In the genomic region with DNA sequence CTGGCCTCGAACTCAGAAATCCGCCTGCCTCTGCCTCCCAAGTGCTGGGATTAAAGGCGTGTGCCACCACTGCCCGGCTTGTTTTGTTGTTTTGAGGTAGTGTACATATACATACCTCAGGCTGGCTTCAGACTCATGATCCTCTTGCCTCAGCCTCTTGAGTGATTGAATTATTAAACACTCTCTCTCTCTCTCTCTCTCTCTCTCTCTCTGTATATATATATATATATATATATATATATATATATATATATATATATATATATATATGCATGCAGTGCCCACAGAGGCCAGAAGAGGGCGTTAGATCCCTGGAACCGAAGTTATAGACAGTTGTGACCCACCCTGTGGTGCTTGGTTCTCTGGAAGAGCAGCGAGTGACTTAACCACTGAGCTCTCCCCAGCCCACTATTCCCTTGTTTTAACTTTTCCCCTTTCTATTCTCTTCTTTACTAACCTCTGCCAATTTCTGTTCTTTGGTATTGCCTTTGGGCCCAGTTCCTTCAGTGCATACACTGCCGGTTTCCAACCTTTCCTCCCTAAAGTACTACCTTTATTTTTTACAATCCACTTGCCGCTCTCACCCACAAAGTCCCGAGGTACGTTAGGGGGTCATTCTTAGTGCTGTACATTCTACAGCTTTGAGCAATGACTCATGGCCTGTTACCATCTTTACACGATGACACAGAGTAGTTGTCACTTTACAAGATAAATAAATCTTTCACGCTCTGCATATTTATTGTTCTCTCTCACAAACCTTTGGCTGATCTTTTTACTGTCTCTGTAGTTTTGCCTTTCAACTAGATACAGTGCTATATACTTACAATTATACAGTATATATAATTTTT, we compare ENCODE assay signal across 13 mouse cellular contexts. TPM values are rescaled to one million over a fixed set of nuclear protein-coding genes. Genes with fewer than 3 reads are reported as not detected.
A peak's percentile ranks its signal among the peaks of the same experiment; 100 is the strongest.
DNase-seq lines count a peak whose midpoint lies in the region; ATAC-seq and TF ChIP-seq lines count a peak whose summit lies in the region.
"Had no signal": no experiment of that assay in that cellular context is flagged by ENCODE, and none has a peak within 500 bp of the region (broad histone marks: within the 10 kb centered on the region; RNA-seq: fewer than 3 reads in every experiment).

No protein-coding gene starts in this region.

- H3K4me2 ChIP-seq in hindbrain, postnatal 0 days (ENCODE audit: low read depth, low read length): no peak overlapping the region
- H3K4me2 ChIP-seq in hindbrain, embryonic 12.5 days (replicated peaks): no peak overlapping the region
- no peak overlapping the region for H3K4me2 ChIP-seq in lung, postnatal 0 days (replicated peaks; ENCODE audit: low read depth, low read length)

- H3K27ac ChIP-seq in hindbrain, postnatal 0 days: no peak overlapping the region
- H3K27ac ChIP-seq in hindbrain, embryonic 12.5 days: no peak overlapping the region
- H3K27ac ChIP-seq in lung, postnatal 0 days (ENCODE audit: low read length): no peak overlapping the region
- H3K27ac ChIP-seq: midbrain, embryonic 10.5 days had no signal

- no peaks in the 10 kb centered on the region for H3K9me3 ChIP-seq in hindbrain, postnatal 0 days (ENCODE audit: low read length)
- H3K9me3 ChIP-seq in hindbrain, embryonic 12.5 days (replicated peaks): no peaks in the 10 kb centered on the region
- no peaks in the 10 kb centered on the region for H3K9me3 ChIP-seq in lung, postnatal 0 days (ENCODE audit: low read length)
- H3K9me3 ChIP-seq: midbrain, embryonic 10.5 days had no signal

- H3K9ac ChIP-seq in hindbrain, postnatal 0 days (replicated peaks; ENCODE audit: low read length): no peak overlapping the region
- H3K9ac ChIP-seq in hindbrain, embryonic 12.5 days: no peak overlapping the region
- H3K9ac ChIP-seq in lung, postnatal 0 days (replicated peaks; ENCODE audit: low read depth): no peak overlapping the region

- H3K4me1 ChIP-seq in hindbrain, postnatal 0 days (ENCODE audit: insufficient read depth, low read length): no peaks in the 10 kb centered on the region
- H3K4me1 ChIP-seq in hindbrain, embryonic 12.5 days: peaks cover 13% of the 10 kb centered on the region
- peaks cover 3% of the 10 kb centered on the region; the same call in 1 of the 2 replicates for H3K4me1 ChIP-seq in lung, postnatal 0 days (ENCODE audit: insufficient read depth, low read depth, low read length)

- WGBS in hindbrain, postnatal 0 days: 77% methylated on average over 13 of the region's 13 CpGs
- WGBS in hindbrain, embryonic 12.5 days: 77% methylated on average over 13 of the region's 13 CpGs
- 66% methylated on average over 13 of the region's 13 CpGs for WGBS in lung, postnatal 0 days

- H3K4me3 ChIP-seq in hindbrain, postnatal 0 days (ENCODE audit: low read length): no peak overlapping the region
- no peak overlapping the region for H3K4me3 ChIP-seq in hindbrain, embryonic 12.5 days
- H3K4me3 ChIP-seq in lung, postnatal 0 days (ENCODE audit: low read depth, low read length): no peak overlapping the region
- H3K4me3 ChIP-seq: midbrain, embryonic 10.5 days had no signal

- no peaks in the 10 kb centered on the region for H3K36me3 ChIP-seq in hindbrain, postnatal 0 days (ENCODE audit: insufficient read depth, low read length)
- H3K36me3 ChIP-seq in hindbrain, embryonic 12.5 days: no peaks in the 10 kb centered on the region
- no peaks in the 10 kb centered on the region for H3K36me3 ChIP-seq in lung, postnatal 0 days (ENCODE audit: insufficient read depth, low read length)
- H3K36me3 ChIP-seq: midbrain, embryonic 10.5 days had no signal

- ATAC-seq in hindbrain, postnatal 0 days: no peak
- no peak for ATAC-seq in hindbrain, embryonic 12.5 days (ENCODE audit: low FRiP score)
- ATAC-seq in lung, postnatal 0 days: no peak

- no peak for TF ChIP-seq EP300 in lung, postnatal 0 days (IDR thresholded peaks at IDR 0.05)

- DNase-seq in hindbrain, postnatal 0 days (ENCODE audit: low spot score): no peak
- DNase-seq in lung, postnatal 0 days (ENCODE audit: low spot score): no peak
- DNase-seq in lung, postnatal 14 days: no peak
- DNase-seq in brain, embryonic 14.5 days (ENCODE audit: low read depth): no peak
- DNase-seq in MN1 (ENCODE audit: low spot score): no peak
- no peak for DNase-seq in cerebellum, adult 18-20 months
- no peak for DNase-seq in right cerebral cortex, postnatal 25 days
- DNase-seq: cerebellum, adult 8-10 months; heart, postnatal 36 days; kidney, adult 18-20 months; lung, adult 18-20 months had no signal

- peak; percentile 4; the same call in 1 of the 2 replicates for TF ChIP-seq CTCF in hindbrain, postnatal 0 days (IDR thresholded peaks at IDR 0.05; ENCODE audit: low read depth)
- peak; percentile 34 for TF ChIP-seq CTCF in lung, postnatal 0 days (IDR thresholded peaks at IDR 0.05)
- 0 out of 2 replicates have a peak, but pooled peaks have one; percentile 7 for TF ChIP-seq CTCF in brain, embryonic 14.5 days (IDR thresholded peaks at IDR 0.05; ENCODE audit: borderline replicate concordance, extremely low read depth, insufficient read depth, insufficient read length)

- TF ChIP-seq POLR2A in brain, embryonic 14.5 days (IDR thresholded peaks at IDR 0.05; ENCODE audit: borderline replicate concordance, extremely low read depth, insufficient read depth, insufficient read length, poor library complexity, severe bottlenecking): no peak

- H3K27me3 ChIP-seq in hindbrain, postnatal 0 days (ENCODE audit: insufficient read depth, low read length): no peaks in the 10 kb centered on the region
- H3K27me3 ChIP-seq in hindbrain, embryonic 12.5 days: no peaks in the 10 kb centered on the region
- H3K27me3 ChIP-seq in lung, postnatal 0 days (replicated peaks; ENCODE audit: insufficient read depth, low read length): no peaks in the 10 kb centered on the region

RNA-seq across cellular contexts. Expression of gene Eml4, which starts 13.5 kb away (rescaled TPM):
- total RNA-seq in hindbrain, postnatal 0 days (2014; rRNA removed): 42.9 and 47.8 TPM in 2 replicates
- polyA plus RNA-seq in hindbrain, postnatal 0 days (2015; fragmentation: Nextera tagmentation; extraction: Ambion mirVana): 18.7 and 20.2 TPM in 2 replicates
- polyA plus RNA-seq in hindbrain, embryonic 12.5 days (2016; fragmentation: Nextera tagmentation; extraction: Ambion mirVana): 57.9 and 59.7 TPM in 2 replicates
- polyA plus RNA-seq in lung, postnatal 0 days (2015; fragmentation: Nextera tagmentation; extraction: Ambion mirVana): 13.4 and 15.8 TPM in 2 replicates
- 49.9 and 56.1 TPM in 2 replicates for polyA plus RNA-seq in brain, embryonic 14.5 days (2012; rRNA removed)
